Mouse (Mus musculus) heart, postnatal 0 days (tissue): ENCODE measurements around the gene Fstl1. TPM values are rescaled to one million over a fixed set of nuclear protein-coding genes. Genes with fewer than 3 reads are reported as not detected.

Experiments used
- ATAC-seq: fragments of 200-750 bp; cut with Nextera tagmentation; 2 replicates; pipeline ENCODE4 v1.8.0; 2017; ENCODE audit warnings: low read depth, moderate number of reproducible peaks, moderate library complexity; ENCODE audit not compliant: insufficient read depth
- DNase-seq: peaks from one replicate; pipeline ENCODE4 v3.0.0-alpha.2; 2016; ENCODE audit warnings: low spot score
- H3K27ac ChIP-seq: fragments of 300-500 bp; sonication (generic); 2 replicates; pipeline ENCODE4 v1.5.1; 2014; ENCODE audit warnings: low read depth, mild to moderate bottlenecking
- H3K27me3 ChIP-seq: fragments of 300-500 bp; sonication (generic); 2 replicates; pipeline ENCODE4 v1.6.1; 2014; ENCODE audit warnings: low read length, mixed read lengths; ENCODE audit not compliant: control insufficient read depth, insufficient read depth
- H3K36me3 ChIP-seq: fragments of 300-500 bp; sonication (generic); replicated peaks from 2 replicates; pipeline ENCODE4 v1.6.1; 2014; ENCODE audit warnings: low read length, mixed read lengths; ENCODE audit not compliant: control insufficient read depth, insufficient read depth
- H3K4me1 ChIP-seq: fragments of 300-500 bp; sonication (generic); 2 replicates; pipeline ENCODE4 v1.6.1; 2014; ENCODE audit warnings: antibody characterized with exemption; ENCODE audit not compliant: control insufficient read depth, insufficient read depth
- H3K4me2 ChIP-seq: fragments of 300-500 bp; sonication (generic); 2 replicates; pipeline ENCODE4 v1.6.1; 2014; ENCODE audit warnings: low read depth, mild to moderate bottlenecking, low read length, moderate library complexity
- H3K4me3 ChIP-seq: fragments of 300-500 bp; sonication (generic); 2 replicates; pipeline ENCODE4 v1.5.1; 2014; ENCODE audit warnings: low read depth, low read length
- H3K9ac ChIP-seq: fragments of 300-500 bp; sonication (generic); replicated peaks from 2 replicates; pipeline ENCODE4 v1.6.1; 2014; ENCODE audit warnings: low read depth, low read length, mixed read lengths
- H3K9me3 ChIP-seq: fragments of 300-500 bp; sonication (generic); replicated peaks from 2 replicates; pipeline ENCODE4 v1.6.1; 2016; ENCODE audit warnings: low read length; ENCODE audit not compliant: control insufficient read depth
- CTCF ChIP-seq: IDR thresholded peaks from 2 replicates; pipeline ENCODE4 v1.5.1; 2016; ENCODE audit warnings: antibody characterized with exemption, control low read depth, low read depth
- EP300 ChIP-seq: IDR thresholded peaks from 2 replicates; pipeline ENCODE4 v1.6.1; 2016; ENCODE audit warnings: antibody characterized with exemption, low read depth
- WGBS: fragments of 180-500 bp; shearing (Covaris S2); extraction: QIAGEN DNeasy Blood & Tissue Kit; methylation state at CpG from one replicate; pipeline ENCODE4 v1.1.7; 2014; 5-methylcytosine and 5-hydroxymethylcytosine counted together
- polyA plus RNA-seq: library from polyadenylated mRNA; unstranded; fragments of >200 nt; fragmentation: Nextera tagmentation; extraction: Ambion mirVana; gene quantifications from 2 replicates; pipeline ENCODE4 v1.2.1, GENCODE M21; 2015
- total RNA-seq: library from RNA; depleted of rRNA; stranded (reverse); fragments of >200 nt; gene quantifications from 2 replicates; pipeline ENCODE4 v1.2.3, GENCODE M21; 2014; ENCODE audit warnings: low replicate concordance

The Fstl1 gene
- total and polyA plus RNA-seq, 2 experiments from 2014 or later: 272 to 316 TPM

- no peak for ATAC-seq
- TF ChIP-seq CTCF (no peak), EP300 (no peak)
- Histone ChIP-seq H3K4me1 (peaks cover 5% of the 10 kb centered on the region; the same call in 1 of the 2 replicates), H3K27ac (no peak overlapping the region), H3K9ac (no peak overlapping the region), H3K36me3 (peaks cover 96% of the 10 kb centered on the region), H3K27me3 (no peaks in the 10 kb centered on the region), H3K9me3 (no peaks in the 10 kb centered on the region), H3K4me2 (no peak overlapping the region), H3K4me3 (no peak overlapping the region)
- 65% methylated on average over 12 of the region's 12 CpGs for WGBS
- DNase-seq: no peak
These were observed 48.3 kb downstream of the Fstl1 start for GRCm38 (mm10) chr16:37824778-37825505.

GRCm38 (mm10) chr16:37826286-37826685, 49.6 kb downstream of the Fstl1 start:
- Histone ChIP-seq H3K27ac (no peak overlapping the region), H3K4me1 (peaks cover 5% of the 10 kb centered on the region; the same call in 1 of the 2 replicates), H3K36me3 (peaks cover 96% of the 10 kb centered on the region), H3K4me3 (no peak overlapping the region), H3K9me3 (no peaks in the 10 kb centered on the region), H3K27me3 (no peaks in the 10 kb centered on the region), H3K9ac (no peak overlapping the region), H3K4me2 (no peak overlapping the region)
- no peak for DNase-seq
- ATAC-seq: no peak
- WGBS: 83% methylated on average over 3 of the region's 3 CpGs
- TF ChIP-seq CTCF (no peak), EP300 (no peak)

- H3K27ac ChIP-seq: no peak overlapping the region
- H3K9me3 ChIP-seq: no peaks in the 10 kb centered on the region
- no peak overlapping the region for H3K4me2 ChIP-seq
- no peaks in the 10 kb centered on the region for H3K4me1 ChIP-seq
- no peak overlapping the region for H3K4me3 ChIP-seq
- peaks cover 96% of the 10 kb centered on the region for H3K36me3 ChIP-seq
- no peak for TF ChIP-seq CTCF
- no peak for TF ChIP-seq EP300
- DNase-seq (no peak), ATAC-seq (no peak)
- 66% methylated on average over 7 of the region's 7 CpGs for WGBS
- no peaks in the 10 kb centered on the region for H3K27me3 ChIP-seq
- H3K9ac ChIP-seq: no peak overlapping the region
These were observed 54.4 kb downstream of the Fstl1 start for GRCm38 (mm10) chr16:37831041-37831440.

GRCm38 (mm10) chr16:37837571-37837970, 60.9 kb downstream of the Fstl1 start:
- Histone ChIP-seq H3K27me3 (no peaks in the 10 kb centered on the region), H3K4me1 (no peaks in the 10 kb centered on the region), H3K9ac (no peak overlapping the region), H3K9me3 (no peaks in the 10 kb centered on the region), H3K4me3 (no peak overlapping the region), H3K27ac (no peak overlapping the region), H3K36me3 (peaks cover 36% of the 10 kb centered on the region), H3K4me2 (no peak overlapping the region)
- DNase-seq (no peak), ATAC-seq (no peak)
- TF ChIP-seq CTCF: no peak
- 72% methylated on average over 3 of the region's 3 CpGs for whole genome bisulfite sequencing

- Histone ChIP-seq H3K9ac (no peak overlapping the region), H3K4me2 (no peak overlapping the region), H3K27me3 (no peaks in the 10 kb centered on the region), H3K4me3 (no peak overlapping the region), H3K27ac (no peak overlapping the region), H3K36me3 (no peaks in the 10 kb centered on the region), H3K9me3 (no peaks in the 10 kb centered on the region), H3K4me1 (peaks cover 19% of the 10 kb centered on the region)
- no peak for DNase-seq
- no peak for TF ChIP-seq CTCF
- TF ChIP-seq EP300: no peak
- WGBS: 78% methylated on average over 2 of the region's 2 CpGs
- no peak for ATAC-seq
These were observed 65.8 kb downstream of the Fstl1 start for GRCm38 (mm10) chr16:37842439-37842838.

- no peak for ATAC-seq
- WGBS: 70% methylated on average over 12 of the region's 12 CpGs
These were observed 67.1 kb downstream of the Fstl1 start for GRCm38 (mm10) chr16:37843740-37844139.

More at GRCm38 (mm10) chr16:37843740-37844139, 67.1 kb downstream of the Fstl1 start:
- Histone ChIP-seq H3K27me3 (no peaks in the 10 kb centered on the region), H3K4me2 (no peak overlapping the region), H3K9ac (no peak overlapping the region), H3K27ac (no peak overlapping the region), H3K36me3 (no peaks in the 10 kb centered on the region), H3K4me1 (peaks cover 19% of the 10 kb centered on the region), H3K9me3 (no peaks in the 10 kb centered on the region), H3K4me3 (no peak overlapping the region)
- DNase-seq: no peak
- TF ChIP-seq CTCF (no peak), EP300 (no peak)
